Mouse (Mus musculus) limb, embryonic 13.5 days (tissue): Measurements from ENCODE around the gene Drap1. TPM values are rescaled to one million over a fixed set of nuclear protein-coding genes. Genes with fewer than 3 reads are reported as not detected.

Experiments
- ATAC-seq: fragments of 200-750 bp; cut with Nextera tagmentation; 2 replicates; pipeline ENCODE4 v1.8.0; 2017; ENCODE audit warnings: low read depth, moderate number of reproducible peaks, moderate TSS enrichment; ENCODE audit not compliant: low FRiP score
- H3K27ac ChIP-seq: fragments of 300-500 bp; sonication (generic); 2 replicates; pipeline ENCODE4 v1.5.1; 2015; ENCODE audit warnings: inconsistent platforms, mild to moderate bottlenecking, moderate library complexity
- H3K27me3 ChIP-seq: fragments of 300-500 bp; sonication (generic); 2 replicates; pipeline ENCODE4 v1.6.1; 2015; ENCODE audit warnings: mild to moderate bottlenecking, inconsistent platforms
- H3K36me3 ChIP-seq: fragments of 300-500 bp; sonication (generic); 2 replicates; pipeline ENCODE4 v1.6.1; 2015; ENCODE audit warnings: inconsistent platforms, mild to moderate bottlenecking, moderate library complexity
- H3K4me1 ChIP-seq: fragments of 300-500 bp; sonication (generic); 2 replicates; pipeline ENCODE4 v1.6.1; 2015; ENCODE audit warnings: inconsistent platforms
- H3K4me2 ChIP-seq: fragments of 300-500 bp; sonication (generic); replicated peaks from 2 replicates; pipeline ENCODE4 v1.6.1; 2015; ENCODE audit warnings: inconsistent platforms, mild to moderate bottlenecking, moderate library complexity
- H3K4me3 ChIP-seq: fragments of 300-500 bp; sonication (generic); 2 replicates; pipeline ENCODE4 v1.5.1; 2015; ENCODE audit warnings: moderate library complexity, mild to moderate bottlenecking, inconsistent platforms
- H3K9ac ChIP-seq: fragments of 300-500 bp; sonication (generic); 2 replicates; pipeline ENCODE4 v1.6.1; 2015; ENCODE audit warnings: mild to moderate bottlenecking, inconsistent platforms
- H3K9me3 ChIP-seq: fragments of 300-500 bp; sonication (generic); 2 replicates; pipeline ENCODE4 v1.6.1; 2016; ENCODE audit warnings: inconsistent platforms
- WGBS: fragments of 180-500 bp; shearing (Covaris S2); methylation state at CpG from one replicate; pipeline ENCODE4 v1.1.7; 2015; 5-methylcytosine and 5-hydroxymethylcytosine counted together
- polyA plus RNA-seq: library from polyadenylated mRNA; unstranded; fragments of >200 nt; fragmentation: Nextera tagmentation; extraction: Ambion mirVana; gene quantifications from 2 replicates; pipeline ENCODE4 v1.2.1, GENCODE M21; 2015

Drap1 gene
- polyA plus RNA-seq, 1 experiment from 2014 or later: 301 TPM

DNA sequence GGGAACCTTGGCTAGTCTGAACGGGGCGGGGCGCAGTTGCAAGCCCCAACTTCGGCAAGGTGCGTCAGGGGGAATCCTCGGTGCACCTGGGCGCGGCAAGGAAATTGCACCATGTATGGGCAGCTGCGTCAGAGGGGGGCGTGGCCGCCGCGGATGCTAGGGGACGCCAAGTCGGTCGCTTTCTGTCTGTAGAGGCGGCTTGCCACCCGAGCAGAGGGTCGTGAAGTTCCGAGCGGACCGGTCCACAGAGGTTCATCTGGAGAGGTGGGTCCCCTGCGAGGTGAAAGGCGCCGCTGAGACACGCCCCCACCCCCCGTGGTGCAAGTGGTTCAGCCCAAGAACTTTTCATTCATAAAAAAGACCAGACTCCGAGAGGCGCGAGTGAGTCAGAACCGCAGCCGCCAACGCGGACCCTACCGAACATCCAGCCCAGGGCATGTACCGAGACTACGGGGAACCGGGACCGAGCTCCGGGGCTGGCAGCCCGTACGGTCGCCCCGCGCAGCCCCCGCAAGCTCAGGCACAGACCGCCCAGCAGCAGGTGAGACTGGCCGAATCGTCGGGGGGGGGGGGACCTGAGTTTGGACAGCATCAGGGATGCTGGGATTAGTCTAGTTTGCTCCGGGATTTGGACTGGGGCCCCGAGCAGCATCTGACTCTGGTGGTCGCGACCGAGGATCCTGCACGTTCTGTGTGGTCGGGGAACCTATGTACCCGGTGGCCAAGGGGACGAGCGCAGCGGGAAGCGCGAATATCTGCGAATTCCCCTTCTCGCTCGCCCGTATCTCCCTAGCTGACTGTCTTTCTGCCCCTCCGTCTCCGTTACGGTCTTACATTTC, 23.0 kb upstream of the Drap1 start, which contains the start of gene Fosl1:
TSS of gene Fosl1 (plus strand) at position 33 of the 839 bp plus-strand sequence.
- Histone ChIP-seq H3K27me3 (peaks cover 62% of the 10 kb centered on the region), H3K9me3 (peaks cover 8% of the 10 kb centered on the region; the same call in 1 of the 2 replicates), H3K9ac (peak within 1 kb of the TSS; percentile 61), H3K4me3 (peak within 1 kb of the TSS; percentile 58), H3K4me1 (peaks cover 21% of the 10 kb centered on the region), H3K4me2 (peak within 1 kb of the TSS; percentile 95), H3K27ac (no peak within 1 kb of the TSS), H3K36me3 (no peaks in the 10 kb centered on the region)
- whole genome bisulfite sequencing: under 1% methylated on average over 70 of the region's 70 CpGs
- peak; percentile 79; the same call in 1 of the 2 replicates for ATAC-seq

DNA sequence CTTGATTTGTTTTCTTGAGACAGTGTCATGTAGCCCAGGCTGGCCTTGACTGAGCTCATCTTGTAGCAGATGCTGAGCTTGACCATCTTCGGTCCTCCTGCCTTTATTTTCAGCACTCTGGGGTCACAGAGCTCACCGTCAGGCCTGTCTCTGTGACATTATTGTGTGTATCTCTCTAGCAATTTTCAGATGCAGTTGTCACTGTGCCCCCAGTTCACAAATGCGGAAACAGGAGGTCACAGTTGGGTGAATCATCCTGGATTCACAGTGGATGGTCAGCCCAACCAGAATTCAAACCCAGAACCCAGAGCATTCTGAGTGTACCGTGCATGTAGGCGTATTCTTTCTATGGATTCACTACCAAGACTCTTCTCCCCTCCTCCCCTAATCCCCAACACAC, 21.0 kb upstream of the Drap1 start:
- H3K4me2 ChIP-seq: no peak overlapping the region
- H3K4me3 ChIP-seq: no peak overlapping the region
- H3K9me3 ChIP-seq: peaks cover 8% of the 10 kb centered on the region; the same call in 1 of the 2 replicates
- peaks cover 60% of the 10 kb centered on the region for H3K27me3 ChIP-seq
- no peak overlapping the region for H3K27ac ChIP-seq
- H3K4me1 ChIP-seq: peaks cover 21% of the 10 kb centered on the region
- no peak overlapping the region for H3K9ac ChIP-seq
- WGBS: 89% methylated on average over 5 of the region's 5 CpGs
- H3K36me3 ChIP-seq: no peaks in the 10 kb centered on the region
- ATAC-seq: no peak

DNA sequence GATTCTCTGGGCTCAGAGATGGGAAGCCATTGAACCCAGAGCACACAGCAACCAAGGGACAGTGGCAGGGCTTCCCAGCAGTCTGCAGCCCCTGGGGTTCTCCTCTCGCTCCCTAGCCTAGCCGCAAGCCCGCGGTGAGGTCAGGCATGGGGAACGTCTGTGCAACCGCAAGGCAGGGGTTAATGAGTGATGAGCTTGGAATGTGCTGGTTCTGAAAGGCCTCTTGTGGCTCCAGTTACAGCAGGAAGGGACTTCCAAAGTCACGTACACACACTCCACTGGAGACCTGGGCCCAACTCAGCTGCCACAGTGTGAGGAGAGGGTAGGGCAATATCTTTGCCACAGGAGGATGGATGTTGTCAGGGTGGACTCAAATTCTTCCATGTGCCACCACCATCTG, 20.2 kb upstream of the Drap1 start:
- no peak for ATAC-seq
- H3K27ac ChIP-seq: no peak overlapping the region
- peaks cover 52% of the 10 kb centered on the region for H3K27me3 ChIP-seq
- WGBS: 30% methylated on average over 7 of the region's 7 CpGs
- H3K4me2 ChIP-seq: no peak overlapping the region
- H3K4me3 ChIP-seq: no peak overlapping the region
- no peaks in the 10 kb centered on the region for H3K36me3 ChIP-seq
- no peak overlapping the region for H3K9ac ChIP-seq
- peaks cover 21% of the 10 kb centered on the region for H3K4me1 ChIP-seq
- peaks cover 14% of the 10 kb centered on the region; the same call in 1 of the 2 replicates for H3K9me3 ChIP-seq

- H3K9me3 ChIP-seq: peaks cover 14% of the 10 kb centered on the region; the same call in 1 of the 2 replicates
- 60% methylated on average over 9 of the region's 9 CpGs for WGBS
- peaks cover 47% of the 10 kb centered on the region for H3K27me3 ChIP-seq
- peaks cover 21% of the 10 kb centered on the region for H3K4me1 ChIP-seq
- H3K4me2 ChIP-seq: no peak overlapping the region
- ATAC-seq: no peak
- no peaks in the 10 kb centered on the region for H3K36me3 ChIP-seq
- H3K9ac ChIP-seq: no peak overlapping the region
- no peak overlapping the region for H3K27ac ChIP-seq
- no peak overlapping the region for H3K4me3 ChIP-seq
Observed at GRCm38 (mm10) chr19:5444371-5444908, 19.7 kb upstream of the Drap1 start.

- no peak overlapping the region for H3K27ac ChIP-seq
- 65% methylated on average over 7 of the region's 7 CpGs for WGBS
- H3K27me3 ChIP-seq: no peaks in the 10 kb centered on the region
- no peaks in the 10 kb centered on the region for H3K36me3 ChIP-seq
- peak overlapping the region; percentile 75 for H3K4me2 ChIP-seq
- H3K4me3 ChIP-seq: peak overlapping the region; percentile 37; the same call in 1 of the 2 replicates
- H3K9ac ChIP-seq: peak overlapping the region; percentile 68; the same call in 1 of the 2 replicates
- peaks cover 17% of the 10 kb centered on the region for H3K4me1 ChIP-seq
- H3K9me3 ChIP-seq: no peaks in the 10 kb centered on the region
- ATAC-seq: no peak
Observed at GRCm38 (mm10) chr19:5433951-5434350, 9.2 kb upstream of the Drap1 start.

- 0 out of 2 replicates have a peak, but pooled peaks have one; percentile 40 for ATAC-seq
- Histone ChIP-seq H3K4me1 (peaks cover 17% of the 10 kb centered on the region), H3K27ac (peak overlapping the region; percentile 70; the same call in 1 of the 2 replicates), H3K9ac (peak overlapping the region; percentile 68), H3K4me3 (peak overlapping the region; percentile 37), H3K4me2 (peak overlapping the region; percentile 75), H3K9me3 (no peaks in the 10 kb centered on the region), H3K36me3 (no peaks in the 10 kb centered on the region), H3K27me3 (no peaks in the 10 kb centered on the region)
- 4% methylated on average over 16 of the region's 16 CpGs for WGBS
Observed at GRCm38 (mm10) chr19:5432992-5433852, 8.4 kb upstream of the Drap1 start.

- no peak for ATAC-seq
- no peak overlapping the region for H3K9ac ChIP-seq
- H3K4me2 ChIP-seq: no peak overlapping the region
- no peaks in the 10 kb centered on the region for H3K9me3 ChIP-seq
- H3K36me3 ChIP-seq: peaks cover 4% of the 10 kb centered on the region
- H3K27ac ChIP-seq: peak overlapping the region; percentile 70; the same call in 1 of the 2 replicates
- no peaks in the 10 kb centered on the region for H3K27me3 ChIP-seq
- WGBS: 79% methylated on average over 4 of the region's 4 CpGs
- H3K4me3 ChIP-seq: no peak overlapping the region
- H3K4me1 ChIP-seq: peaks cover 24% of the 10 kb centered on the region
Observed at GRCm38 (mm10) chr19:5431911-5432464, 7.2 kb upstream of the Drap1 start.

DNA sequence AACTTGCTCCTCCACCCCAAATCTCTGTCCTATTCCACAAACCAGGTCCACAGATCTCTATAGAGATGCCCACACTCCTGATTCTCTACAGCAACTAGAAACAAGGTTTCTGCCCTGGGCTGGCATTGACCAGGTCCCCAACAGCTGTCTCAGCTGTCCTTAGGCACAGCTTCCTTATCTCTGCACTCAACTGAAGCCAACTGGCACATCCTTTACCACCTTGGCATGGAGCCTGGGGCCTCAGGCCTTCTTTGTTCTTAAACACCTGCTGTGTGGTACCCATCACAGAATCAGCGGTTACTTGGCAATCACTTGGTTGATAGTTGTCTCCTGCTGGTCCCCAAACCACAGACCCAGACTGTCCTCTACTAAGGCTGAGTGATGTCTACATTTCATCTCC, 5.6 kb upstream of the Drap1 start:
- no peak for ATAC-seq
- Histone ChIP-seq H3K36me3 (peaks cover 17% of the 10 kb centered on the region), H3K4me3 (no peak overlapping the region), H3K4me2 (no peak overlapping the region), H3K4me1 (peaks cover 38% of the 10 kb centered on the region), H3K27ac (no peak overlapping the region), H3K27me3 (no peaks in the 10 kb centered on the region), H3K9me3 (no peaks in the 10 kb centered on the region), H3K9ac (no peak overlapping the region)
- WGBS: 95% methylated on average over 1 of the region's 1 CpGs

DNA sequence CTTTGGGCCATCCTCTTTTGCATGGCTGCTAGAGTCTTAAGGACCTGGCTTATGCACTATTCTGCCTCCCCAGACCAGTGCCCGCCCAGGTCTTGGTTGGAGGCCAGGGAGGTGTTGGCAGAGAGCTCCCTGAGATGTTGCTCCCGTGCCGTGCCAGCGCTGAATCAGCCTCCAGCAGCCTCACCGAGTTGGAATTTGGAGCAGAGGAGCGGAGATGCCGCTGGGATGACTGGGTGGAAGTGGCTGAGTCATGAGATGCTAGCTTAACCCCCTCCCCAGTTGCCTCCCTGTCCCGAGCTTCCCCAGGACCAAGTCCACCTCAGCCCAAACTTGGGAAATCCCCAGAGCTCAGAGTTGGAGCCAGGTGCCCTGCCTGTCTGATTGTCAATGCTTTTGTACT, 5.0 kb upstream of the Drap1 start:
- peaks cover 17% of the 10 kb centered on the region for H3K36me3 ChIP-seq
- H3K4me1 ChIP-seq: peaks cover 38% of the 10 kb centered on the region
- no peak overlapping the region for H3K4me2 ChIP-seq
- no peaks in the 10 kb centered on the region for H3K9me3 ChIP-seq
- WGBS: 69% methylated on average over 8 of the region's 8 CpGs
- no peak overlapping the region for H3K27ac ChIP-seq
- no peak overlapping the region for H3K4me3 ChIP-seq
- no peak for ATAC-seq
- H3K9ac ChIP-seq: no peak overlapping the region
- H3K27me3 ChIP-seq: no peaks in the 10 kb centered on the region

DNA sequence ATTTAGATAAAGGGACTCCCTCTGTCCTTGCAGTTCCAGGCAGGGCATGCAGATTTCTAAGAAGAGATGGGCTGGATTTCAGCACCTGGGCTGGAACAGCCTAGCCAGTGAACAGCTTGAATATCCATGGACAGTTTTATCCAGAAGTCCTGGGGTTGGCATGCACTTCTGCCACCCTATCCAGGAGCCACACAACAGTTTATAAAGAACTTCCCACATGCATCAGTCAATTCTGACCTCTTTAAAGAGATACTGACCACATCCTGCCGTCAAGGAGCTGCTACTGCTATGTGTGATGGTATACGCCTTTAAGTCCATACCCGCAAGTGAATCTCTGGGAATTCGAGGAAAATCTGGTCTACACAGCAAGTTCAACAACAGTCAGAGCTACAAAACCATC, 4.4 kb upstream of the Drap1 start:
- Histone ChIP-seq H3K36me3 (peaks cover 17% of the 10 kb centered on the region), H3K27ac (no peak overlapping the region), H3K4me2 (no peak overlapping the region), H3K4me3 (no peak overlapping the region), H3K4me1 (peaks cover 38% of the 10 kb centered on the region), H3K9ac (no peak overlapping the region), H3K27me3 (no peaks in the 10 kb centered on the region), H3K9me3 (no peaks in the 10 kb centered on the region)
- WGBS: 84% methylated on average over 4 of the region's 4 CpGs
- no peak for ATAC-seq

GRCm38 (mm10) chr19:5428083-5428482, 3.3 kb upstream of the Drap1 start:
- H3K36me3 ChIP-seq: peaks cover 20% of the 10 kb centered on the region
- H3K4me1 ChIP-seq: peaks cover 35% of the 10 kb centered on the region
- no peak overlapping the region for H3K4me3 ChIP-seq
- H3K27ac ChIP-seq: no peak overlapping the region
- no peaks in the 10 kb centered on the region for H3K27me3 ChIP-seq
- no peak overlapping the region for H3K4me2 ChIP-seq
- no peak overlapping the region for H3K9ac ChIP-seq
- WGBS: 82% methylated on average over 2 of the region's 2 CpGs
- H3K9me3 ChIP-seq: no peaks in the 10 kb centered on the region
- no peak for ATAC-seq
